Mouse (Mus musculus) embryo, embryonic 9.5 days (tissue): ENCODE measurements around the gene St6galnac3.

ENCODE experiments used
- DNase-seq: peaks from one replicate; pipeline ENCODE4 v3.0.0-alpha.2; 2017; ENCODE audit errors: extremely low spot score

The St6galnac3 gene

DNA sequence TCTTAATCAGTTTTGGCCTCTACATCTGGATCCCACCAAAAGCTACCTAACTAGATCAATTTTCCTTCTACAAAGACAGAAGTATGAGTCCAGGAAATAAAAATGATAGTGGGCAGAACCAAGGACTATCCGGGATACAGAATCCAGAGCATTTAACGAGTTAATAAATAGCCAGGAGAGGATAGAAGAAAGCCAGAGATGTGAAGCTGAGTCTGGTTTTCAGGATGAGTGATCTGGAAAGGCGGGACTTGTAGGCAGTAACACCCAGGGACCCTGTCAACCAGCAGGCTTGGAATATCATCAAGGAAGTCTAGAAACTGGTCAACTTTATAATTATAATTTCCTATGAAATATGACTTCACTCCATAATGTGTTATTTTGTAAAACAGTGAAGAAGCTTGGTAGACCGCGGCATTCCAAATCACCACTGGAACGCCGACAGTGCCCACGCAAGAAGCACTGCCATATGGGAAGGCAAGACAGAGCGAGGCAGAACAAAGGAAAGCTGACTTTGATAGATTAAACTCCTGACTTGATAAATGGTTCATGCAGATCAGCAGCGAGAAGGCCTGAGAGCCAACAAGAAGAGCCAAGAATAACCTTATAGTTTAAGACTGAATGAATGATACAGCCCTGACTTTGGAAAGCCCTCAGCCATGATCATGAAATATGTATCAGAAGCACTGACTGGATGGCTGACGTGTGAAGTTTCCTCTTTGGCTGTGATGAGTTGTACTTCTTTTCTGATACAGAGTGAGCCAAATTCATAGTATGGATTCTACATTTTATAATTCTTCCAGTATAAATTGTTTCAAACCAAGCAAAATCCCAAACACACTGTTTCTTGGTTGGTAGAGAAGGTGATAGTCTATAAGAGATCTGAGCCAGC, 252.1 kb downstream of the St6galnac3 start:
- peak; percentile 18 for DNase-seq

DNA sequence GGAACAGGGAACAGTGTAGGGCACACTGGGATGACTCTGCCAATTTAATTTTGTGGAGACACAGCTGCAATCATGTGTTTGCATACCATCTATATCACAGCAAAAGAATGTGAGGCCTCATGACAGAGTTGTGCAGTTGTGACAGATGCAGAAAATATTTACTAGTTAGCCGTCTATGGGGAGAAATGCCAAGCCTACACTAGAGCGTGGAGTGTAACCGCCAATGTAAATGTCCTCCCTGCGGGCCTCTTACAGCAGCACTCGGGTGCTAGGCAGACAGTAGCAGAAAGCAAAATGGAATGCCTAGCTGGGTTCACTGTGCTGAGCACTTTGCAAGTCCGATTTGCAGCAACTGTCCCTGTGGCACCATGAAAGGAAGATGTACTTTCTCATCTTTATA, 261.1 kb downstream of the St6galnac3 start:
- no peak for DNase-seq

DNA sequence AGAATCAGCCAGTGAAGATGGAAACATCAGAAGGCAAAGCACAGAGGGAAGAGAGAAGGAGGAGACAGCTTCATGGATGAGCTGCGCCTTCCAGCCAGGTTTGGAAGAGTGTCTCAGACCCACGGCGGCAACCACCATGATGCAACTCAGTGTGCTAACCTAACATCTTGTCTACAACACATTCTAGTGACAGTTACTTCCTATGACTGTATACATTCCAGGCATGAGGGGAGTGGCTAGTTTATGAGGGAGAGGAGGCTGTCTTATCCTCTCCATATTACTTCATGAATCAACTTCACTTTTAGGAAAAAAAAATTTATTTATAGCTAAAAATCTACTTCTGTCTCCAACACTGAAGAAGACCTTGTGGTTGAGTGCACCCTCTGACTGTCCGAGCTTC, 264.8 kb downstream of the St6galnac3 start:
- DNase-seq, result no peak

- DNase-seq, result no peak
Measured at GRCm38 (mm10) chr3:153458593-153458992, 266.4 kb downstream of the St6galnac3 start.

DNA sequence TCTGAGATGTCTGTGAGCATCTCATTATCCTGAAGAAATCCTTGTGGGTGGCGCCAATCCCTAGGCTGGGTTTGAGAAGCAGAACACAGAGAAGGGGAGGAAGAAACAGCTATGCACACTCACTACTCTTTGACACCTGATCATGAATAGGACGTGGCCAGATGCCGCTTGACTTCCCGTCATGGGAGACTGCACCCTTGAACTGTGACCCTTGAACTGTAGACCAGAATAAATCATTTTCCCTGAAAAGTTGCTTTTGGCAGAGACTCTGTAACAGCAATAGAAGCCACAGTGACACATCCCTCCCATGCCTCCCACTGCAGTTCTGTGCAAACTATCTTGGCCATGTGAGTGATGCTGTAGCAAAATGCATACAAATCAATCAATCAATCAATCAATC, 267.3 kb downstream of the St6galnac3 start:
- no peak for DNase-seq

- DNase-seq, result no peak
Measured at GRCm38 (mm10) chr3:153457203-153457602, 267.8 kb downstream of the St6galnac3 start.

DNA sequence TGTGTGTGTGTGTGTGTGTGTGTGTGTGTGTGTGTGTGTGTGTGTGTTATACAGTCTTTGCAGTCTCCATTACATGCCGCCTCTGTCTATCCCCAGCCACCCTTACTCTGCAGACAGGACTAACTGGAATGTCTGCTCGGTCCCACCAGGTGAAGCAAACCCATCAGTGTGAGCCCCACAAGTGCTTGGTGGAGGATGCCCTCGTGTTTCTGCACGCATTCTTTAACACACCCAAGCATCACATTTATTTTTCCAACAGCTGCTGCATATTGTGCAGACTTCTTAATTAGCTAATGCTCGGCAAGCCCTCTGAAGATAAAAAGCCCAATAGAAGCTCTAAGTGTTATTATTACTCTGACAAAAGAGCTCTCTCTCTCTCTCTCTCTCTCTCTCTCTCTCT, 268.7 kb downstream of the St6galnac3 start:
- no peak for DNase-seq

DNA sequence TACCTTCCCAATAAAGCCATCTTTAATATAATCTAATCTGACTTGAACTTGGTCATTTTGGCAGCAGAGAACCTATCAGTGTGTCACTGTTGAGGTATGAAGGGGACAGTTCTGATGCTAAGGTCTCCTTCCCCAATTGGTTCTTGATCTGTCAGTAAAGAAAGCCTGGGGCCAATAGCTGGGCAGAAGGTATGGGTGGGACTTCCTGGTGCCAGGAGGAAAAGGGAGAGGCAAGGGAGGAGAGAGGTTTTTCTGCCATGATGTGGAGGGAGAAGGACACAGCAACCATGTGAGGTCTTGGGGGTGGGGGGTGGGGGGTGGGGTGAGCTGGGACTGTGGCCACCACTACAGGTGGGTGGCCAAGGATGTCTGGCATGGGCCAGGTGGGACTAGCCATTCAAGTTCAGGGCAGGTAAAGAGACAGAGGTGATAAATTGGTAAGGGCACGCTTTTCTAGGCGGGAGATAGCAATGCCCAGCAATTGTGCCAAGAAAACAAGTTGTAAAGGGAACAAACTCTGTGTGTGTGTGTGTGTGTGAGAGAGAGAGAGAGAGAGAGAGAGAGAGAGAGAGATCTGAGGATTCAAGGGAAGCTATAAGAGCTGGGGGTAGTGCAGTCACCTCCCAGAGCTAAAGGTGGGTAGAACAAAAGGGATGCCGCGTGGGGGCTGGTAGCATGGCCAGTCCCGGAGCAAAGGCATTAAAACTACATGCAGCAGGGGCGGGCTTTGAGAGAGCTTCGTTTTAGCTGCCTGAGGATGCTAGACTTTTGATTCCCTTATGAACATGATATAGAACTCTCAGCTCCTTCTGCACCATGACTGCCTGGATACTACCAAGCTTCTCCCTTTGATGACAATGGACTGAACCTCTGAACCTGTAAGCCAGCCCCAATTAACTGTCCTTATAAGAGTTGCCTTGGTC, 271.6 kb downstream of the St6galnac3 start:
- DNase-seq, result no peak

- no peak for DNase-seq
Measured at GRCm38 (mm10) chr3:153452299-153452996, 272.5 kb downstream of the St6galnac3 start.

DNA sequence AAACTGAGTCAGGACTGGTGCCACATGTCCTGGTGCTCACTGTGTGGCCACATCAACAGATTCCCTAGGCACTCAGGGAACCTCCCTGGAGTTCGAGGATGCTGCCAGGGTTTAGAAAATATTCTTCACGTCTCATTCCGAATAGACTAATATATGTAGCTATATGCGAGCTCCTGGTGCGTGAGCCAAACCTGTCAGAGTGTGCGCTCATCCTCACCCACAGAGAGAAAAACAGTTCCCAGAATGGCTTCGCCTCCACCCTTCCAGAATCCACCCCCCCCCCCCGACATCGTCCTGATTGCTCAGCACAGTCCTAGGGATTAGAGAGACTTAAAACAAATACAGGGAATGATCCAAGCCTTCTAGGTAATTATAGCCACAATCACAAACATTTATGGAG, 283.6 kb downstream of the St6galnac3 start:
- no peak for DNase-seq

DNA sequence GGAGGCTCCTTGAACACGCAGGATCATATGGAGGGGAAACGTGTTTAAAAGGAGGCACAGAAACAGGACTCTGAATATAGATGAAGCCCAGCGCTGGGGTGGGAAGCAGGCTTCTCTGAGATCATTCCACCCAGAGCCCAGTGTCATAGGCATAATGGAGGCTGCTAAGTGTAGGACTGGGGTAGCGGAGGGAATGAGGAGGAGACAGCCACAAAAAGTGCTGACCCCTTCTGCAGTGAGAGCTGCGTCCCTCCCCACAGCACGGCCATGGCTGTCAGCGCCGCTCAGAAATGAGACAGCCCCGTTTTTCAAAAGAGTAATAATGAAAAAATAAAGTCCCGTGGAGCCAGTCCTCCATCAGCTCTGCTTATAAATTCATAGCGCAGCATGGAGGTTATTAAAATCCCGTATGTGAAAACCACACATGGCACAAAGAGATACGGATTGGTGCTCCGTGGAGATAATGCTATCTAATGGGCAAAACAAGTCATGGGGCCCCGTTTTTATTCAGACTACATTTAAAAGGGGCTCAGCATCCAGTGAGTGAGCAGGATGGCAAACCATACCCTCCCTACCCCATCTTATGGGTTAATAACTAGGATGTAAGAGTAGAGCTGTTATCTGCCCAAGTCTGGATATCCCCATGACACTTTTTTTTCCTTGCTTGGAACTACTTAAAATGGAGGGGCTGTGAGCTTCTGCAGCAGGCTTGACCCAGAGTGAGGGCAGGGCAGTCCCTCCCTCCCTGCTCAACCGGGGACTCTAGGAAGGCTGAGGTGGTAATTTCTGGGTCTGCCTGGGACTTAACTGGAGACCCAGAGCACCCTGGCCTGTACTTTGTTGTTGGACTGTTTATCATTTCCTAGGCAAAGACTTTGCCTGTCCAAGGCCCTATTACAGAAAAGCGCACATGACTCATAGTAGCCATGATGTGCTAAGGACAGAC, 288.6 kb downstream of the St6galnac3 start:
- DNase-seq, result no peak

- DNase-seq, result no peak
Measured at GRCm38 (mm10) chr3:153433010-153433409, 292.0 kb downstream of the St6galnac3 start.

GRCm38 (mm10) chr3:153432053-153432816, 292.7 kb downstream of the St6galnac3 start:
- DNase-seq, result no peak

- DNase-seq, result no peak
Measured at GRCm38 (mm10) chr3:153429840-153430239, 295.1 kb downstream of the St6galnac3 start.

GRCm38 (mm10) chr3:153421918-153422290, 303.1 kb downstream of the St6galnac3 start:
- no peak for DNase-seq

DNA sequence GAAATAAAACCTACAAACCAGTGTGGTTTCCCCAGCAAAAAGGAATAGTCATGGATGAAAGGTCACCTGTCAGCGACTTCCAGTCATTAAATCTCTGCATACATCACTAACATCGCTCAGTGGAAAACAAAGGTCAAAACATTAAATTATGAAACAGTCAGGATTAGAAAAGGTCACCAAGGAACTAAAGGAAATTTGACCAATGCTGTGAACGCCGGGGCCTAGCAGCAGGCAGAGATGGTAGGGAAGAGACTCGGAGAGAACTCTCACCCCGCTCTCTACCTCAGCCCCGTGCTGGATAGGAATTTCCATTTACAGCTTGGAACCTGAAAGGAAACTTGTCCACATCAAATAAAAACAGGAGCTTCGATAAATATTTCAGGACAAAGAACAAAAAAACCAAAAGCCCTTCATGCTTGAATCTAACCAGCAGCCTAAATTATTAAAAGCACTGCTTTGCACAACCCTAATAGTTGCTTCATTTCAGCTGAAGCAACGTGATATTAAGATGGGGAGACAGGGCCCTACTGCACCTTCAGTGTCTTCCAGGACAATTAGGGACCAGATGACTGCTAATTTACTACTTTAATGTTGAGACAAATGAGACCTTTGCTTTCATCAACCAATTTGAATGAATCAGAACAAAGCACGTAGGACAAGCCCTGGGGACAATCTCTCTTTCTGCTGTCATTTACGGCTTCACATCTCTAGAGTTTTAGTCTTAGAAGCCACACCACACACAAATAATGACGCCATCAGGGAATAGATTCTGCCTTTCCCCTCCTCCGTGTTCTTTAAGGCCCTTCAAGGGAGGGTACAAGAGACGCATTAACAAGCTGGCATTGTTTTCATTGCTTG, 303.7 kb downstream of the St6galnac3 start:
- DNase-seq, result no peak

GRCm38 (mm10) chr3:153419331-153419730, 305.6 kb downstream of the St6galnac3 start:
- DNase-seq, result no peak

GRCm38 (mm10) chr3:153417001-153417400, 308.0 kb downstream of the St6galnac3 start:
- no peak for DNase-seq

GRCm38 (mm10) chr3:153416383-153416782, 308.6 kb downstream of the St6galnac3 start:
- no peak for DNase-seq
